ENCODE assay signal across 8 mouse cellular contexts in the genomic region with DNA sequence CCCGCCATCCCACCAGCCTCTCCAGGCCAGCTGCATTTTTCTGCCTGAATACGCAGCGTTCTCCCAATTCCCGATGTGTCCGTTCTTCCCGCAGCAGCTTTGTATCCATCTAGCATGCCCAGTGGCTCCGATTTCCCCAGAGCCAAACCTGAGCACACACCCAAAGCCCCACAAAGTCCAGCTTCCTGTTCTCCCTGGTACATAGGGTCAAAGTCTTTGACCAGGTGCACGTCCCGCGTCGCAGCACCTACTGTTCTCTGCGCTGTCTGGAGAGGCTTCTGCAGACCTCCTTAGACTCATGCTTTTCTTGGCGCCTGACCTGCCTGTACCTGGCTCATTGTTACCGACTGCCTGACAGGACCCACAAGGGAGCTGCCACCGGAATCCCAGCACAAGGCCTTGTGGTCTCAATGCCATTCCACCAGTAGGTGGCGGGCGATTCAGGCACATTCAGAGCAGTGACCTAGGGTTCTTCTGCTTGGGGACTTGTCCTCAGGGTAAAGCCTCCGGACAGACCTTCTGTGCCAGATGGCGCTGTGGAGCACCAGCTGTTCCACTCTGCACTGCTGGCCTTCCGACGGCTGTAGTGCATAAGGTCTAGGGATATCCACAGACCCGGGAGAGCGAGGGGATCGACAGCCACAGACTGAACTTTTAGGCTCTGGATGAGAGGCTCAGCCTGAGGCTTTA. TPM values are rescaled to one million over a fixed set of nuclear protein-coding genes. Genes with fewer than 3 reads are reported as not detected.
DNase-seq lines count a peak whose midpoint lies in the region; ATAC-seq and TF ChIP-seq lines count a peak whose summit lies in the region.

No protein-coding gene starts in this region.

- H3K9ac ChIP-seq in embryonic facial prominence, embryonic 14.5 days (ENCODE audit: low read depth, low read length), result 0 out of 2 replicates have a peak overlapping the region, but pooled peaks have one; percentile 19
- peak overlapping the region; percentile 48 for H3K9ac ChIP-seq in limb, embryonic 13.5 days
- 0 out of 2 replicates have a peak overlapping the region, but pooled peaks have one; percentile 20 for H3K9ac ChIP-seq in midbrain, embryonic 16.5 days (ENCODE audit: low read depth, low read length)

- H3K27me3 ChIP-seq in embryonic facial prominence, embryonic 14.5 days (replicated peaks; ENCODE audit: control insufficient read depth, insufficient read depth, low read length), result no peaks in the 10 kb centered on the region
- H3K27me3 ChIP-seq in limb, embryonic 13.5 days, result peaks cover 17% of the 10 kb centered on the region
- H3K27me3 ChIP-seq in midbrain, embryonic 16.5 days (ENCODE audit: control insufficient read depth, insufficient read depth, low read depth, low read length), result no peaks in the 10 kb centered on the region
- H3K27me3 ChIP-seq in spleen, adult 2 months (ENCODE audit: control insufficient read depth, insufficient read depth, low read length), result no peaks in the 10 kb centered on the region

- H3K36me3 ChIP-seq in embryonic facial prominence, embryonic 14.5 days (ENCODE audit: control insufficient read depth, insufficient read depth, low read length), result peaks cover 13% of the 10 kb centered on the region
- peaks cover 21% of the 10 kb centered on the region for H3K36me3 ChIP-seq in limb, embryonic 13.5 days
- peaks cover 6% of the 10 kb centered on the region for H3K36me3 ChIP-seq in midbrain, embryonic 16.5 days (ENCODE audit: control insufficient read depth, insufficient read depth, low read length)
- H3K36me3 ChIP-seq in spleen, adult 2 months (ENCODE audit: control insufficient read depth, insufficient read depth, low read length), result 0 out of 2 replicates have a peak, but pooled peaks cover 1% of the 10 kb centered on the region

- TF ChIP-seq CTCF in bone marrow, adult 2 months (IDR thresholded peaks at IDR 0.05; ENCODE audit: control insufficient read depth, insufficient read depth, low read length), result peak; percentile 98
- peak; percentile 93 for TF ChIP-seq CTCF in spleen, adult 2 months (IDR thresholded peaks at IDR 0.05; ENCODE audit: extremely low read depth, insufficient read depth, insufficient read length, insufficient replicate concordance)

- peak; percentile 89 for ATAC-seq in embryonic facial prominence, embryonic 14.5 days (ENCODE audit: low read depth)
- ATAC-seq in limb, embryonic 13.5 days (ENCODE audit: low FRiP score, low read depth), result peak; percentile 83
- peak; percentile 85 for ATAC-seq in midbrain, embryonic 16.5 days

- no peaks in the 10 kb centered on the region for H3K9me3 ChIP-seq in embryonic facial prominence, embryonic 14.5 days (ENCODE audit: control insufficient read depth, low read length)
- no peaks in the 10 kb centered on the region for H3K9me3 ChIP-seq in limb, embryonic 13.5 days
- H3K9me3 ChIP-seq in midbrain, embryonic 16.5 days (replicated peaks; ENCODE audit: control insufficient read depth, low read length, poor library complexity, severe bottlenecking), result no peaks in the 10 kb centered on the region

- no peak for TF ChIP-seq POLR2A in bone marrow, adult 2 months (IDR thresholded peaks at IDR 0.05; ENCODE audit: borderline replicate concordance, control insufficient read depth, low read depth, low read length)
- TF ChIP-seq POLR2A in spleen, adult 2 months (IDR thresholded peaks at IDR 0.05; ENCODE audit: low read depth, low read length), result no peak

- DNase-seq in A20 (ENCODE audit: low read depth, low spot score), result peak; percentile 97
- peak; percentile 94 for DNase-seq in embryonic facial prominence, embryonic 14.5 days (ENCODE audit: low spot score)
- DNase-seq in heart, adult 9 months (ENCODE audit: low spot score in 2 of 2), result peak; percentile 88 to 92
- DNase-seq in kidney, adult 9 months, result peak; percentile 96
- DNase-seq in spleen, adult 2 months (ENCODE audit: low read depth in 1 of 2, low spot score in 2 of 2), result peak; percentile 88 to 93

- H3K27ac ChIP-seq in bone marrow, adult 2 months (ENCODE audit: control insufficient read depth, insufficient read depth, low read depth, low read length, poor library complexity), result no peak overlapping the region
- H3K27ac ChIP-seq in embryonic facial prominence, embryonic 14.5 days (replicated peaks; ENCODE audit: low read depth, low read length), result no peak overlapping the region; the same call in 1 of the 2 replicates
- H3K27ac ChIP-seq in limb, embryonic 13.5 days, result no peak overlapping the region; the same call in 1 of the 2 replicates
- H3K27ac ChIP-seq in midbrain, embryonic 16.5 days (ENCODE audit: low read length), result 0 out of 2 replicates have a peak overlapping the region, but pooled peaks have one; percentile 24
- no peak overlapping the region for H3K27ac ChIP-seq in spleen, adult 2 months (ENCODE audit: insufficient read depth, low read length)

- H3K4me2 ChIP-seq in embryonic facial prominence, embryonic 14.5 days (ENCODE audit: low read depth, low read length), result peak overlapping the region; percentile 16
- peak overlapping the region; percentile 35 for H3K4me2 ChIP-seq in limb, embryonic 13.5 days (replicated peaks)
- peak overlapping the region; percentile 23; the same call in 1 of the 2 replicates for H3K4me2 ChIP-seq in midbrain, embryonic 16.5 days (ENCODE audit: low read length)

- WGBS in bone marrow, adult 2 months, result 19% methylated on average over 24 of the region's 24 CpGs
- WGBS in embryonic facial prominence, embryonic 14.5 days, result 16% methylated on average over 24 of the region's 24 CpGs
- 18% methylated on average over 24 of the region's 24 CpGs for whole genome bisulfite sequencing in limb, embryonic 13.5 days
- 14% methylated on average over 24 of the region's 24 CpGs for WGBS in midbrain, embryonic 16.5 days
- 25% methylated on average over 24 of the region's 24 CpGs for WGBS in spleen, adult 2 months

- H3K4me3 ChIP-seq in bone marrow, adult 2 months (replicated peaks; ENCODE audit: control insufficient read depth, low read depth, low read length), result no peak overlapping the region
- H3K4me3 ChIP-seq in embryonic facial prominence, embryonic 14.5 days (ENCODE audit: low read depth, low read length), result no peak overlapping the region
- H3K4me3 ChIP-seq in limb, embryonic 13.5 days, result peak overlapping the region; percentile 10; the same call in 1 of the 2 replicates
- H3K4me3 ChIP-seq in midbrain, embryonic 16.5 days (ENCODE audit: low read depth, low read length), result no peak overlapping the region
- H3K4me3 ChIP-seq in spleen, adult 2 months (ENCODE audit: extremely low read depth, insufficient read depth, insufficient read length), result no peak overlapping the region

- H3K4me1 ChIP-seq in bone marrow, adult 2 months (ENCODE audit: control insufficient read depth, insufficient read depth, low read length), result 0 out of 2 replicates have a peak, but pooled peaks cover 1% of the 10 kb centered on the region
- peaks cover 9% of the 10 kb centered on the region for H3K4me1 ChIP-seq in embryonic facial prominence, embryonic 14.5 days (ENCODE audit: control insufficient read depth, insufficient read depth, low read length)
- H3K4me1 ChIP-seq in limb, embryonic 13.5 days, result peaks cover 21% of the 10 kb centered on the region
- H3K4me1 ChIP-seq in midbrain, embryonic 16.5 days (ENCODE audit: control insufficient read depth, insufficient read depth, low read length), result peaks cover 3% of the 10 kb centered on the region; the same call in 1 of the 2 replicates
- peaks cover 5% of the 10 kb centered on the region for H3K4me1 ChIP-seq in spleen, adult 2 months (ENCODE audit: control insufficient read depth, insufficient read depth, insufficient read length)

RNA-seq across cellular contexts. Expression of gene Tob2, which starts 27.3 kb away (rescaled TPM):
- 6.6 and 9.2 TPM in 2 replicates for polyA plus RNA-seq in bone marrow, adult 2 months (2011; ENCODE audit: insufficient read depth, insufficient read length, low replicate concordance, missing spikeins)
- 23.0 and 26.8 TPM in 2 replicates for polyA plus RNA-seq in embryonic facial prominence, embryonic 14.5 days (2014; fragmentation: Nextera tagmentation; extraction: Ambion mirVana)
- 24.6 and 26.0 TPM in 2 replicates for polyA plus RNA-seq in limb, embryonic 13.5 days (2015; fragmentation: Nextera tagmentation; extraction: Ambion mirVana)
- polyA plus RNA-seq in midbrain, embryonic 16.5 days (2015; fragmentation: Nextera tagmentation; extraction: Ambion mirVana), result 15.6 and 17.1 TPM in 2 replicates
- polyA plus RNA-seq in spleen, adult 2 months (2012; rRNA removed), result 24.8 and 36.6 TPM in 2 replicates

RNA-seq across cellular contexts. Expression of gene Tef, which starts 29.1 kb away (rescaled TPM):
- polyA plus RNA-seq in bone marrow, adult 2 months (2011; ENCODE audit: insufficient read depth, insufficient read length, low replicate concordance, missing spikeins), result 6.4 and 16.2 TPM in 2 replicates
- 25.5 and 29.3 TPM in 2 replicates for polyA plus RNA-seq in embryonic facial prominence, embryonic 14.5 days (2014; fragmentation: Nextera tagmentation; extraction: Ambion mirVana)
- polyA plus RNA-seq in limb, embryonic 13.5 days (2015; fragmentation: Nextera tagmentation; extraction: Ambion mirVana), result 25.4 and 26.0 TPM in 2 replicates
- polyA plus RNA-seq in midbrain, embryonic 16.5 days (2015; fragmentation: Nextera tagmentation; extraction: Ambion mirVana), result 22.7 and 22.8 TPM in 2 replicates
- 21.2 and 21.9 TPM in 2 replicates for polyA plus RNA-seq in spleen, adult 2 months (2012; rRNA removed)

RNA-seq across cellular contexts. Expression of gene Phf5a, which starts 40.4 kb away (rescaled TPM):
- 74.5 and 96.7 TPM in 2 replicates for polyA plus RNA-seq in bone marrow, adult 2 months (2011; ENCODE audit: insufficient read depth, insufficient read length, low replicate concordance, missing spikeins)
- polyA plus RNA-seq in embryonic facial prominence, embryonic 14.5 days (2014; fragmentation: Nextera tagmentation; extraction: Ambion mirVana), result 138 and 146 TPM in 2 replicates
- polyA plus RNA-seq in limb, embryonic 13.5 days (2015; fragmentation: Nextera tagmentation; extraction: Ambion mirVana), result 151 and 158 TPM in 2 replicates
- polyA plus RNA-seq in midbrain, embryonic 16.5 days (2015; fragmentation: Nextera tagmentation; extraction: Ambion mirVana), result 107 and 117 TPM in 2 replicates
- polyA plus RNA-seq in spleen, adult 2 months (2012; rRNA removed), result 22.7 and 29.8 TPM in 2 replicates

RNA-seq across cellular contexts. Expression of gene Aco2, which starts 40.8 kb away (rescaled TPM):
- polyA plus RNA-seq in bone marrow, adult 2 months (2011; ENCODE audit: insufficient read depth, insufficient read length, low replicate concordance, missing spikeins), result 41.0 and 71.1 TPM in 2 replicates
- polyA plus RNA-seq in embryonic facial prominence, embryonic 14.5 days (2014; fragmentation: Nextera tagmentation; extraction: Ambion mirVana), result 160 and 165 TPM in 2 replicates
- polyA plus RNA-seq in limb, embryonic 13.5 days (2015; fragmentation: Nextera tagmentation; extraction: Ambion mirVana), result 142 and 156 TPM in 2 replicates
- 252 and 272 TPM in 2 replicates for polyA plus RNA-seq in midbrain, embryonic 16.5 days (2015; fragmentation: Nextera tagmentation; extraction: Ambion mirVana)
- polyA plus RNA-seq in spleen, adult 2 months (2012; rRNA removed), result 68.7 and 80.4 TPM in 2 replicates
